Comparison of ENCODE assay signal across 15 mouse cellular contexts in the genomic region with DNA sequence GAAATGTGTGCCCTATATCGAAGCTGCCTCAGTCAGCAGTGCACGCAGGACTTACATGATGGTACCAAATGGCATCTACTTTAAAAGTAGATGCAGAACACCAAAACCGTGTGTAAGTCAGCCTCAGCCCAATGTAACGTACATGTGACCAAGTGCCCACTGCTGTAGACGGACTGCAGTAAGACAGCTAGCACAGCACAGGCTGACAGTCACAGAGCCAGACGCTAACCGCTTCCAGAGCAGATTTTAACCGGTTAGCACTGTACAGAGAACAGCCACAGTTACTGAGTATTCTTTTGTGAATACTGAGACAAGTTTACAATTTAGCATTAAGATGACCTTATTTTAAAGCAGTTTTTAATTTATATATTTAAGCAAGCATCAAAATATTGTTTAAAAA.
"Had no signal": no experiment of that assay in that cellular context is flagged by ENCODE, and none has a peak within 500 bp of the region (broad histone marks: within the 10 kb centered on the region; RNA-seq: fewer than 3 reads in every experiment).

No protein-coding gene starts in this region.

- H3K27me3 ChIP-seq: liver, embryonic 15.5 days; midbrain, embryonic 12.5 days; stomach, embryonic 15.5 days had no signal

- H3K27ac ChIP-seq: kidney, postnatal 0 days; liver, embryonic 15.5 days; midbrain, embryonic 12.5 days; stomach, embryonic 15.5 days had no signal

- H3K36me3 ChIP-seq: liver, embryonic 15.5 days; midbrain, embryonic 12.5 days; stomach, embryonic 15.5 days had no signal

- DNase-seq: kidney, adult 8-10 months; kidney, postnatal 36 days; layer of hippocampus, adult 9-11 months; layer of hippocampus, postnatal 36 days; lung, adult 2 months; lung, postnatal 36 days; right cerebral cortex, postnatal 14 days; thymus, adult 2 months; thymus, postnatal 25 days had no signal

- H3K4me2 ChIP-seq: liver, embryonic 11.5 days; liver, embryonic 15.5 days; midbrain, embryonic 12.5 days; stomach, embryonic 15.5 days had no signal

- H3K4me3 ChIP-seq: liver, embryonic 15.5 days; midbrain, embryonic 12.5 days; stomach, embryonic 15.5 days had no signal

- H3K9ac ChIP-seq: liver, embryonic 15.5 days; midbrain, embryonic 12.5 days; stomach, embryonic 15.5 days had no signal

- H3K9me3 ChIP-seq: liver, embryonic 15.5 days; midbrain, embryonic 12.5 days; stomach, embryonic 15.5 days had no signal

- H3K4me1 ChIP-seq: liver, embryonic 15.5 days had no signal

- ATAC-seq: lung, postnatal 0 days had no signal
